Mouse (Mus musculus) heart, embryonic 15.5 days (tissue): Measurements from ENCODE around the gene Wdr53. TPM values are rescaled to one million over a fixed set of nuclear protein-coding genes. Genes with fewer than 3 reads are reported as not detected.
A peak's percentile ranks its signal among the peaks of the same experiment; 100 is the strongest.
"Not testable (repeated sequence)": the region's sequence is repeated elsewhere in the genome, so short reads cannot be mapped to it uniquely, and the experiment has no call there.

Experiments
- ATAC-seq: fragments of 200-750 bp; cut with Nextera tagmentation; replicated peaks from 2 replicates; pipeline ENCODE4 v1.8.0; 2017; ENCODE audit warnings: low read depth, moderate TSS enrichment; ENCODE audit not compliant: insufficient number of reproducible peaks, insufficient read depth, low FRiP score
- H3K27ac ChIP-seq: fragments of 300-500 bp; sonication (generic); 2 replicates; pipeline ENCODE4 v1.5.1; 2015; ENCODE audit warnings: mild to moderate bottlenecking, inconsistent platforms
- H3K27me3 ChIP-seq: fragments of 300-500 bp; sonication (generic); 2 replicates; pipeline ENCODE4 v1.6.1; 2015; ENCODE audit warnings: inconsistent platforms
- H3K36me3 ChIP-seq: fragments of 300-500 bp; sonication (generic); 2 replicates; pipeline ENCODE4 v1.6.1; 2015; ENCODE audit warnings: mild to moderate bottlenecking, inconsistent platforms
- H3K4me1 ChIP-seq: fragments of 300-500 bp; sonication (generic); replicated peaks from 2 replicates; pipeline ENCODE4 v1.6.1; 2015; ENCODE audit warnings: inconsistent platforms
- H3K4me2 ChIP-seq: fragments of 300-500 bp; sonication (generic); 2 replicates; pipeline ENCODE4 v1.6.1; 2015; ENCODE audit warnings: inconsistent platforms, mild to moderate bottlenecking, moderate library complexity
- H3K4me3 ChIP-seq: fragments of 300-500 bp; sonication (generic); 2 replicates; pipeline ENCODE4 v1.5.1; 2015; ENCODE audit warnings: mild to moderate bottlenecking, inconsistent platforms
- H3K9ac ChIP-seq: fragments of 300-500 bp; sonication (generic); 2 replicates; pipeline ENCODE4 v1.6.1; 2015; ENCODE audit warnings: mild to moderate bottlenecking, inconsistent platforms
- H3K9me3 ChIP-seq: fragments of 300-500 bp; sonication (generic); replicated peaks from 2 replicates; pipeline ENCODE4 v1.6.1; 2016; ENCODE audit warnings: inconsistent platforms
- WGBS: fragments of 180-500 bp; shearing (Covaris S2); methylation state at CpG from one replicate; pipeline ENCODE4 v1.1.7; 2015; ENCODE audit warnings: mixed read lengths; 5-methylcytosine and 5-hydroxymethylcytosine counted together
- polyA plus RNA-seq: library from polyadenylated mRNA; unstranded; fragments of >200 nt; fragmentation: Nextera tagmentation; extraction: Ambion mirVana; gene quantifications from 2 replicates; pipeline ENCODE4 v1.2.1, GENCODE M21; 2015

Wdr53 gene
- polyA plus RNA-seq, 1 experiment from 2014 or later: 9.5 TPM

DNA sequence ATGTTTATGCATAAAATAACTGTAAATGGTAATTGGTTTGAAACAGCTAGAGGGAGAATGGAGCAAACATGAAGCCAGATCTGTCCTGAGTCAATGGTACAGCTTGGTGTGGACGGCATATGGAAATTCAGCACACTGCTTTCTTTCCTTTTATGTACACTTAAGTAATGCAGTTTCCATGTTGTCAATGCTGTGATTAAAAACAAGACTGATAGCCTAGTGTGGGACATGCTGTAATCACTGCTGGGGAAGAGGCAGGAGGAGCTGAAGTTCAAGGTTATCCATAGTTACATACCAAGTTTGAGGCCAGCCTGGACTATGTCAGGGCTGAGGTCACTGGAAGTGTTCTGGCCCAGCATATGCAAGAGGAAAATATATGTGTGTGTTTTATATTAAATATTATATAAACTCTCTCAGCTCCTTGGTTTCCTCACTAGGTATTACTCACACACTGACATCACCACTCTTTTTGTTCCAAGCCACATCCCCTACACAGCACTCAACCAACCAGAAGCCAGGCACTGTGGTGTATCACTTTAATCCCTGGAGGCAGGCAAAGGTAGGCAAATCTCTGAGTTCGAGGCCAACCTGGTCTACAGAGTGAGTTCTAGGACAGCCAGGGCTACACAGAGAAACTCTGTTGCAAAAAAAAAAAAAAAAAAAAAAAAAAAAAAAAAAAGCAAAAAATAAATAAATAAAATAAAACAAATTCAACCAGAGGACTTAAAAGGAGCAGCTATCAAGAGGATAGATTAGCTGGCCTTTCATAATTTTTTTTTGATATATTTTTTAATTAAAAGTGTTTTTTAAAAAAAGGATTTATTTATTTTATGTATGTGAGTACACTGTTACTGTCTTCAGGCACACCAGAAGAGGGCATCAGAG, 7.4 kb upstream of the Wdr53 start:
- no peak overlapping the region for H3K9ac ChIP-seq
- no peaks in the 10 kb centered on the region for H3K9me3 ChIP-seq
- H3K4me2 ChIP-seq: no peak overlapping the region
- H3K27me3 ChIP-seq: no peaks in the 10 kb centered on the region
- ATAC-seq: no peak
- peaks cover 23% of the 10 kb centered on the region for H3K4me1 ChIP-seq
- no peak overlapping the region for H3K4me3 ChIP-seq
- peak overlapping the region; percentile 54; the same call in 1 of the 2 replicates for H3K27ac ChIP-seq
- H3K36me3 ChIP-seq: peaks cover 8% of the 10 kb centered on the region; the same call in 1 of the 2 replicates
- 64% methylated on average over 2 of the region's 2 CpGs for WGBS

DNA sequence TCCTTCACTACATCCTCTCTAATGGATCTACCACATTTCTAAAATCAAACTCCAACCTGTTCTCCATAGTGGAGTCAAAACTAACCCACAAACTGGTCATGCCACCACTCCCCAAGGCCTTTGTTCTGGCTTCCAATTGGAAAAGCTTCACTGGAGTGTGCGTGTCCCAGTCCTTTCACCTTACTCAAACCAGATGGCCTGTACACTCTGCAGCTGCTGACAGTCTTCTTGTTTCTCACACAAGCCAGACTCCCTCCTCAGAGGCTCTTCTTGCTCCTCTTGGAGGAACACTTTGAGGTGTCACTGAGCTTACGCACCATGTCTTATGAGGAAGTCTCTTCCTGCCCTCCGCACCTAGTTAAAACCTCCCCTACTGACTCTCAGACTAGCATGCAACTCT, 3.1 kb upstream of the Wdr53 start:
- 72% methylated on average over 3 of the region's 3 CpGs for WGBS
- no peak overlapping the region for H3K9ac ChIP-seq
- no peaks in the 10 kb centered on the region for H3K27me3 ChIP-seq
- no peak overlapping the region for H3K4me3 ChIP-seq
- no peaks in the 10 kb centered on the region for H3K9me3 ChIP-seq
- H3K36me3 ChIP-seq: no peaks in the 10 kb centered on the region
- peaks cover 33% of the 10 kb centered on the region for H3K4me1 ChIP-seq
- no peak overlapping the region for H3K4me2 ChIP-seq
- H3K27ac ChIP-seq: no peak overlapping the region
- no peak for ATAC-seq

DNA sequence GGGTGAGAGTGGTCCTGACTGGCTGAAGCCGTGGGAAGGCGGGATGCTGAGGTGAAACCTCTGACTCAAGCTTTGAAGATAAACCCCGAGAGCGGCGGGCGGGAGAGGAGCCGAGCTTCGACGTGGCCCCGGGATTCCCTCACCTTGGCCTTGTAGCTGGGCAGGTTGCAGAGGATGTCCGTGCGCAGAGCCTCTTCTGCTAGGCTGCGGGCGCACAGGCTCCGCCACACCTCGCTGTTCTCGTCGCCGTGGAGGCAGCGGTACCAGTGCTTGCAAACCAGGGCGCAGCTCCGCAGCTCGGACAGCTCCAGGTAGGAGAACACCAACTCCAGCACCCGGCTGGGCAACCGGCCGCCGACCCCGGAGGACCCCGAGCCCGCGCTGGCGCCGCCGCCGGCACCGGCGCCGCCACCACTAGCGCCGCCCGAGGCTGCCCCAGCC, 656 bp upstream of the Wdr53 start:
- Histone ChIP-seq H3K36me3 (no peaks in the 10 kb centered on the region), H3K27ac (peak overlapping the region; percentile 97), H3K4me1 (peaks cover 28% of the 10 kb centered on the region), H3K9ac (peak overlapping the region; percentile 98), H3K4me3 (peak overlapping the region; percentile 89), H3K9me3 (no peaks in the 10 kb centered on the region), H3K4me2 (peak overlapping the region; percentile 79), H3K27me3 (no peaks in the 10 kb centered on the region)
- under 1% methylated on average over 36 of the region's 41 CpGs for WGBS
- ATAC-seq: peak; percentile 60

DNA sequence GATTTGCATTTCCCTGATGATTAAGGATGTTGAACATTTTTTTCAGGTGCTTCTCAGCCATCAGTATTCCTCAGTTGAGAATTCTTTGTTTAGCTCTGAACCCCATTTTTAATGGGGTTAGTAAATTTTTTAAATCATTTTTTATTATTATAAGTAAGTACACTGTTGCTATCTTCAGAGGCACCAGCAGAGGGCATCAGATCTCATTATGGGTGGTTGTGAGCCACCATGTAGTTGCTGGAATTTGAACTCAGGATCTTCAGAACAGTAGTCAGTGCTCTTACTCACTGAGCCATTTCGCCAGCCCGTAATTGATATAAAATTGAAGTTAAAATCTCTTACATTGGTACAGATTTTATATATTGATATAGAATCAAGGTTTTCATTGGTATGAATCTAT, 17.2 kb downstream of the Wdr53 start:
- not testable (repeated sequence) for ATAC-seq

DNA sequence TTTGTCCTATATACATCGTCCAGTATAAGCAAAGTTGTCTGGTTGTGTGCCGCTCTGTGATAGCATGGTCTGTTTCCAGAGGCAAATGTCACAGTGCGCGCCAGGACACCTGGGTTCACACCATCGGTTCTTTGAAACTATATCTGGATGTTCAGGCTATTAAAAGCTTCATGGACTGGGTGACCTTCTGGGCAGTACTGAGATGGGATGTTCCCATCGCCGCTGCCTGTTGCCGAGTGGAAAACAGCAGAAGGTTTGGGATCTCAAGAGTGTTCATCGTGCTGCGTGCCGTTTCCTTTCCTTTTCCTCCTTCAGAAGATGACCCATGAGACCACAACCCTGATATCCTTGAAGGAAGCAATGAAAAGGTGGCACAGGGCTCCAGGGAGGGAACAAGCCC, 24.3 kb downstream of the Wdr53 start, which contains the start of gene Smco1:
Gene Smco1, plus strand, starts transcription at position 178 of the 400 bp plus-strand sequence.
- no peak for ATAC-seq
- Histone ChIP-seq H3K4me3 (no peak within 1 kb of the TSS), H3K27me3 (no peaks in the 10 kb centered on the region), H3K4me2 (no peak within 1 kb of the TSS), H3K9ac (no peak within 1 kb of the TSS), H3K4me1 (no peaks in the 10 kb centered on the region), H3K36me3 (no peaks in the 10 kb centered on the region), H3K9me3 (no peaks in the 10 kb centered on the region), H3K27ac (no peak within 1 kb of the TSS)
- 69% methylated on average over 11 of the region's 11 CpGs for WGBS

More for the DNA sequence above, 17.2 kb downstream of the Wdr53 start:
- not testable (repeated sequence) for H3K36me3 ChIP-seq, H3K9me3 ChIP-seq, H3K9ac ChIP-seq, H3K4me2 ChIP-seq, H3K4me1 ChIP-seq, H3K4me3 ChIP-seq, H3K27me3 ChIP-seq, H3K27ac ChIP-seq
- WGBS: 88% methylated on average over 2 of the region's 2 CpGs

DNA sequence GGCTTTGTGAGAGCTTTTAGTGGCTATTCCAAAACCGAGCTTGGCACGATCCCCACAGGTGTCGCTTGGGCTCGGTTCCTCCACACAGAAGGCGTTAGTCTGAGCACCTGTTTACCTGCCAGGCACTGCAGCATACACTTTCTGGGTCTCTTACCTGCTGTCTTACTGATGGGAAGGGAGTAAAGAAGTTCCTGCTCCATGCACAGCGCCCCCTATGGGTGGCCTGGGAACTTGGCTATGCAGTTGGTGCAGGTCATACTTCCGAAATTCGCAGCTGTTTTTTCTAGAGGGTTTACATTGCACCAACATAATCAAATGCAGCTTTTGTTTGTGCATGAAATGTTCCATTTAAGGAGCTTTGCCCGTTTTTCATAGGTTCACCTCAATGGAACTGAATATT, 26.3 kb downstream of the Wdr53 start:
- Histone ChIP-seq H3K9me3 (no peaks in the 10 kb centered on the region), H3K36me3 (no peaks in the 10 kb centered on the region), H3K9ac (no peak overlapping the region), H3K4me2 (no peak overlapping the region), H3K27ac (no peak overlapping the region), H3K4me1 (peaks cover 7% of the 10 kb centered on the region), H3K27me3 (no peaks in the 10 kb centered on the region), H3K4me3 (no peak overlapping the region)
- no peak for ATAC-seq
- WGBS: 49% methylated on average over 9 of the region's 9 CpGs

DNA sequence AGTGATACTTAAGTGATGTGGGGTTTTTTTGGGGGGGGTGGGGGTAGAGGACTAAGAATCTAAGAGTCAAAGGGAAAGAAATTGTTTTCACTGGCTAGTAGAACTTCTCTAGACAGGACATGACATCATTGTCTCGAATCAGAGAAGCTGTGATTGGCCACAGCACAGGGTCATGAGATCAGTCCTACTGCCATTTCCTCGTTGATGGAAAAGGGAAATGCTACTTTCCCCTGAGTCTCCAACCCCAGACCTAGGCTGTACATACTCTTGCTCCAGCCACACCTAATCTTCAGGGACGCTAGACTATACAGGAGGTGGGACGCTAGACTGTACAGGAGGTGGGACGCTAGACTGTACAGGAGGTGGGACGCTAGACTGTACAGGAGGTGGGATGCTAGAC, 28.0 kb downstream of the Wdr53 start:
- no peak for ATAC-seq
- no peak overlapping the region for H3K4me2 ChIP-seq
- no peak overlapping the region for H3K4me3 ChIP-seq
- H3K27me3 ChIP-seq: no peaks in the 10 kb centered on the region
- peaks cover 4% of the 10 kb centered on the region for H3K36me3 ChIP-seq
- H3K9ac ChIP-seq: no peak overlapping the region
- no peaks in the 10 kb centered on the region for H3K9me3 ChIP-seq
- H3K27ac ChIP-seq: no peak overlapping the region
- 86% methylated on average over 6 of the region's 6 CpGs for WGBS
- H3K4me1 ChIP-seq: peaks cover 16% of the 10 kb centered on the region

DNA sequence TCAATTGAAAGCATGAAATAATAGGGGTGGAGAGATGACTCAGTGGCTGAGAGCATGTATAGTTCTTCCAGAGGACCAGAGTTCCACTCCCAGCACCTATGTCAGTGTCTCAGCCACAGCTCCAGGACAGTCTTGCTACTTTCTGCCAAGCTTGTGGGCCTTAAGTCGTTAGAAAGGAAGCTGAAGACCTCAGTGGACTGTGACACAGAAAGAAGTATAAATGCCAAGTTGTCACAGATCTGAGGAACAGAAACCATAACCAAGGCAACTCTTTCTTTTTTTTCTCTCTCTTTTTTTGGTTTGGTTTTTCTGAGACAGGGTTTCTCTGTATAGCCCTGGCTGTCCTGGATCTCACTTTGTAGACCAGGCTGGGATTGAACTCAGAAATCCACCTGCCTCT, 28.8 kb downstream of the Wdr53 start:
- Histone ChIP-seq H3K4me3 (no peak overlapping the region), H3K27me3 (no peaks in the 10 kb centered on the region), H3K4me1 (peaks cover 16% of the 10 kb centered on the region), H3K4me2 (no peak overlapping the region), H3K36me3 (peaks cover 11% of the 10 kb centered on the region), H3K9me3 (no peaks in the 10 kb centered on the region), H3K27ac (no peak overlapping the region), H3K9ac (no peak overlapping the region)
- ATAC-seq: no peak
- 52% methylated on average over 1 of the region's 1 CpGs for WGBS

DNA sequence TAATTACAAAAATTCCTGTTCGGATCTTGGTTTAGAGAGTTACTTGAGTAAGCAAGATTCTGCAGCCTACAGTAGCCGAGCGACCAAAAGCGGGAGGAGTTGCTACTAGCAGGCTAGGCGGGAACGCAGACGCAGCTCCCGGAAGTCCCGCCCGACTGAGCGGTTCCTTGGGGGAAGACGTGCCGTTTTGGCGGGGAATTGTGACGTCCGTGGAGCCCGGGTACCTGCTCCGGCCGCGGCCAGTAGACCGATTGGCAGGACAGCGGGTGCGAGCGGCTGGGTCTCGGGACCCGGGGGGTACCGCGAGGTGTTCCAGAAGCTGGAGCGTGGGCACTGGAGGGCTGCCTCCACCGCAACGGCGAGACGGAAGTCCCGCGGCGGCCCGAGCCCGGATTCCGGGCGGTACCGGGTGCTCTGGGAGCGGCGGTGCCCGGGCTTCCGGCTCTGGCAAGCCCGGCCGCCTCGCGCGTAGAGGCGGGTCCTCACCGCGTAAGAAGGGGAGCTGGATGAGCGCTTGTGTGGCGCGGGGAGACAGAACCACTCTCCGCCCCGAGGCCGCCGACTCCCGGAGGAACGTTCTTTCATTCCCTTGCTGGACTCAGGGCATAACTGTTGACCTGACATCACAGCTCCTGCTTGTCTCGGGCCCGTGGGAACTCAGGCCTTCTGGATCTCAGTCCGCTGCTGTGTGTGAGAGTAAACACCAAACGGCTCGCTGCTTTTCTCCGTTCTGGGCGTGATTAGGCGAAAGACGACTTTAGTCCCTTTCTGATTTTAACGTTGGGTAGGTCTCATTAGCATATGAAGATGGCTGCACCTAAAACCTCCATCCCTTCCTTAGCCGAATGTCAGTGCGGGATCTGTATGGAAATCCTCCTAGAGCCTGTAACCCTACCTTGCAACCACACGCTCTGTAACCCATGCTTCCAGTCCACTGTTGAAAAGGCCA, 30.6 kb downstream of the Wdr53 start, which contains the start of gene Rnf168:
Gene Rnf168, plus strand, starts transcription at position 152 of the 949 bp plus-strand sequence.
- H3K4me2 ChIP-seq: peak within 1 kb of the TSS; percentile 72
- H3K36me3 ChIP-seq: peaks cover 21% of the 10 kb centered on the region
- H3K9me3 ChIP-seq: no peaks in the 10 kb centered on the region
- peak; percentile 92 for ATAC-seq
- WGBS: under 1% methylated on average over 70 of the region's 75 CpGs
- H3K27ac ChIP-seq: peak within 1 kb of the TSS; percentile 99
- no peaks in the 10 kb centered on the region for H3K27me3 ChIP-seq
- peaks cover 19% of the 10 kb centered on the region for H3K4me1 ChIP-seq
- H3K4me3 ChIP-seq: peak within 1 kb of the TSS; percentile 99
- H3K9ac ChIP-seq: peak within 1 kb of the TSS; percentile 96

DNA sequence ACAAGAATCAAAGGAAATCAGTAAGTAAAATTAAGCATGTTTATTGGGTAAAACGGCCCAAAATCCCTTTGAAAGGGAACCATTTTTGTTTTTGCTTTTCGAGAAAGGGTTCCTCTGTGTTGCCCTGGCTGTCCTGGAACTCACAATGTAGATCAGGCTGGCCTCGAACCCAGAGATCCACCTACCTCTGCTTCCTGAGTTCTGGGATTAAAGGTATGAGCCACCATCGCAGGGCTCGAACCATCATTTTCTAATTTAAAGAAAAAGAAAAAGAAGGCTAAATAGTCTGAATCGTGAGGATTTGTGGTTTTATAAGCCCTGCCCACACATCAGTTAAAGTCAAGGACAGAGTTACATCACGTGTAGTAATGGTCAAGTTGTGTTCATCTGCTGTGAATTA, 31.4 kb downstream of the Wdr53 start:
- WGBS: 46% methylated on average over 7 of the region's 7 CpGs
- Histone ChIP-seq H3K4me2 (peak overlapping the region; percentile 72), H3K4me3 (peak overlapping the region; percentile 99), H3K9ac (peak overlapping the region; percentile 96), H3K9me3 (no peaks in the 10 kb centered on the region), H3K36me3 (peaks cover 28% of the 10 kb centered on the region), H3K27ac (peak overlapping the region; percentile 99), H3K27me3 (no peaks in the 10 kb centered on the region), H3K4me1 (peaks cover 19% of the 10 kb centered on the region)
- ATAC-seq: no peak

DNA sequence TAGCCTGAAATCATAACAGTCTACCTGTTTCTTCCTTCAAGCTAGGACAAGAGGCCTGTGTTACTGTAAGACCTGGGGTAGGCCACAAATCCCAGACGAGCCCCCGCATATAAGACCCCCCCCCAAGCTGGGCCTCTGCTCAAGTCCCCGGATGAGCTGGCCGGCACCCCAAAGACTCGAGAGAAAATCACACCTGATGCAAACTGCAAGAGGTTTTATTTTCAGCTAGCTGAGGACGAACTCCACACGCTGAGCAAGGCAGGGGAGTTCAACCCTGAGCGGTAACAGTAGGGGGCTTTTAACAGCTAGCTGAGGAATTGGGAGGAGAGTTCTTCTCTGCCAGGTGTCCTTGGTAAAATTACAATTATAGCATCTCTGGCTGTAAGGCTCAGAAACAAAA, 33.2 kb downstream of the Wdr53 start:
- no peak overlapping the region for H3K27ac ChIP-seq
- H3K27me3 ChIP-seq: no peaks in the 10 kb centered on the region
- H3K36me3 ChIP-seq: peaks cover 46% of the 10 kb centered on the region
- no peak for ATAC-seq
- H3K4me1 ChIP-seq: peaks cover 19% of the 10 kb centered on the region
- no peak overlapping the region for H3K4me2 ChIP-seq
- no peak overlapping the region for H3K4me3 ChIP-seq
- no peaks in the 10 kb centered on the region for H3K9me3 ChIP-seq
- no peak overlapping the region for H3K9ac ChIP-seq
- 96% methylated on average over 8 of the region's 8 CpGs for WGBS
